Mouse (Mus musculus) spleen, adult 2 months (tissue): ENCODE results near the gene Prss12.

Experiments
- CTCF ChIP-seq: fragments of 200-500 bp; IDR thresholded peaks from 2 replicates; pipeline ENCODE4 v1.5.1; 2011; ENCODE audit warnings: mild to moderate bottlenecking, inconsistent platforms; ENCODE audit not compliant: insufficient read depth, insufficient read length, insufficient replicate concordance; ENCODE audit errors: extremely low read depth
- POLR2A ChIP-seq: fragments of 200-500 bp; IDR thresholded peaks from 2 replicates; pipeline ENCODE4 v1.6.1; 2011; ENCODE audit warnings: low read depth, low read length, inconsistent platforms

GRCm38 (mm10) chr3:123446708-123447537 is at the start of gene Prss12:
- TF ChIP-seq POLR2A (no peak), CTCF (no peak)
